In the genomic region with DNA sequence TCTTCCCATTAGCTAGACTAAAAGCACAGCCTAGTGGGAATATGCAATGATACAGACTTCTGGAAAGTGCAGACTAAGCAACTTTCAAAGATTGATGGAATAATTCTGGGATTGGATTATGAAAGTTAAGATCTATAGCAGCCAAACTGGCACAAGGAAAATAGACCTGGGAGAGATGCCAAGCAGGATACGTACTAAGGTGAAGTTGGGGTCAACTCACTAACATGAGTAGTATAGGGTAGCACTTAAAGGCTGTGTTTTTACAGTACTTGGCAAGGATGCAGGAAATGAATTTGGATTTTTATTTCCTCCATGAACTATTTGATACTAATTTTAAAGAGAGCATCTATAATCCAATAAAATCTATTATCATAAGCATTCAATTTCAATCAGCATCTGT, we compare ENCODE assay signal across 24 mouse cellular contexts.
DNase-seq lines count a peak whose midpoint lies in the region; ATAC-seq and TF ChIP-seq lines count a peak whose summit lies in the region.
"Had no signal": no experiment of that assay in that cellular context is flagged by ENCODE, and none has a peak within 500 bp of the region (broad histone marks: within the 10 kb centered on the region; RNA-seq: fewer than 3 reads in every experiment).

No protein-coding gene starts in this region.

- no peak overlapping the region for H3K4me3 ChIP-seq in kidney, postnatal 0 days (replicated peaks; ENCODE audit: low read depth, low read length)
- no peak overlapping the region for H3K4me3 ChIP-seq in kidney, embryonic 15.5 days (replicated peaks)
- H3K4me3 ChIP-seq in limb, embryonic 14.5 days (replicated peaks; ENCODE audit: low read length), result no peak overlapping the region
- H3K4me3 ChIP-seq in hindbrain, embryonic 11.5 days (ENCODE audit: low read depth, low read length), result no peak overlapping the region
- H3K4me3 ChIP-seq: embryonic facial prominence, embryonic 12.5 days; embryonic facial prominence, embryonic 15.5 days; erythroblast, embryonic 14.5 days; forebrain, embryonic 10.5 days; forebrain, embryonic 12.5 days had no signal

- no peak for ATAC-seq in kidney, postnatal 0 days (replicated peaks; ENCODE audit: low FRiP score, low read depth)
- ATAC-seq in kidney, embryonic 15.5 days (replicated peaks; ENCODE audit: low FRiP score), result no peak
- ATAC-seq in limb, embryonic 14.5 days (ENCODE audit: low FRiP score, low read depth), result no peak
- ATAC-seq in hindbrain, embryonic 11.5 days (ENCODE audit: low FRiP score), result no peak
- ATAC-seq: activated CD4-positive, CD25-positive, alpha-beta regulatory T cell, adult 4 months; forebrain, embryonic 14.5 days; forebrain, embryonic 16.5 days; Patski had no signal

- H3K4me1 ChIP-seq in kidney, postnatal 0 days (replicated peaks; ENCODE audit: insufficient read depth, low read length), result no peaks in the 10 kb centered on the region
- no peaks in the 10 kb centered on the region for H3K4me1 ChIP-seq in kidney, embryonic 15.5 days
- no peaks in the 10 kb centered on the region for H3K4me1 ChIP-seq in limb, embryonic 14.5 days (ENCODE audit: control insufficient read depth, insufficient read depth, low read length)
- no peaks in the 10 kb centered on the region for H3K4me1 ChIP-seq in hindbrain, embryonic 11.5 days (replicated peaks; ENCODE audit: control insufficient read depth, insufficient read depth, low read length)
- H3K4me1 ChIP-seq: embryonic facial prominence, embryonic 12.5 days; embryonic facial prominence, embryonic 15.5 days; forebrain, embryonic 10.5 days; forebrain, embryonic 12.5 days had no signal

- no peak for TF ChIP-seq CTCF in kidney, postnatal 0 days (IDR thresholded peaks at IDR 0.05; ENCODE audit: low read depth)

- WGBS in kidney, postnatal 0 days, result 64% methylated on average over 1 of the region's 1 CpGs
- WGBS in kidney, embryonic 15.5 days, result 59% methylated on average over 1 of the region's 1 CpGs
- WGBS in limb, embryonic 14.5 days, result 45% methylated on average over 1 of the region's 1 CpGs
- 92% methylated on average over 1 of the region's 1 CpGs for WGBS in hindbrain, embryonic 11.5 days

- DNase-seq in kidney, postnatal 0 days (ENCODE audit: low spot score), result peak; percentile 3
- DNase-seq in NIH3T3 (ENCODE audit: low read depth), result peak; percentile 6
- DNase-seq in limb, embryonic 14.5 days (ENCODE audit: low spot score), result peak; percentile 37
- no peak for DNase-seq in hindbrain, embryonic 11.5 days (ENCODE audit: low spot score)
- DNase-seq: adrenal gland, adult 8-10 months; adrenal gland, postnatal 14 days; adrenal gland, postnatal 36 days; cerebellum, adult 11 months; cerebellum, adult 18-20 months; cerebellum, adult 8-10 months; cerebellum, adult 9-11 months; cerebellum, postnatal 14 days; cerebellum, postnatal 36 days; embryo, embryonic 11 days had no signal

- no peaks in the 10 kb centered on the region for H3K36me3 ChIP-seq in kidney, postnatal 0 days (ENCODE audit: insufficient read depth, low read length)
- no peaks in the 10 kb centered on the region for H3K36me3 ChIP-seq in kidney, embryonic 15.5 days
- no peaks in the 10 kb centered on the region for H3K36me3 ChIP-seq in limb, embryonic 14.5 days (ENCODE audit: control insufficient read depth, insufficient read depth, low read length)
- H3K36me3 ChIP-seq in hindbrain, embryonic 11.5 days (ENCODE audit: control insufficient read depth, insufficient read depth, low read length), result no peaks in the 10 kb centered on the region
- H3K36me3 ChIP-seq: embryonic facial prominence, embryonic 12.5 days; embryonic facial prominence, embryonic 15.5 days; forebrain, embryonic 10.5 days; forebrain, embryonic 12.5 days had no signal

- no peaks in the 10 kb centered on the region for H3K27me3 ChIP-seq in kidney, postnatal 0 days (ENCODE audit: insufficient read depth, low read length)
- no peaks in the 10 kb centered on the region for H3K27me3 ChIP-seq in kidney, embryonic 15.5 days
- H3K27me3 ChIP-seq in limb, embryonic 14.5 days (ENCODE audit: control insufficient read depth, insufficient read depth, low read length), result no peaks in the 10 kb centered on the region
- H3K27me3 ChIP-seq in hindbrain, embryonic 11.5 days (ENCODE audit: control insufficient read depth, insufficient read depth, low read length), result no peaks in the 10 kb centered on the region
- H3K27me3 ChIP-seq: embryonic facial prominence, embryonic 12.5 days; embryonic facial prominence, embryonic 15.5 days; forebrain, embryonic 12.5 days; Patski had no signal

- H3K27ac ChIP-seq in kidney, postnatal 0 days, result no peak overlapping the region
- no peak overlapping the region for H3K27ac ChIP-seq in kidney, embryonic 15.5 days
- H3K27ac ChIP-seq in limb, embryonic 14.5 days (replicated peaks; ENCODE audit: low read depth, low read length), result no peak overlapping the region
- no peak overlapping the region for H3K27ac ChIP-seq in hindbrain, embryonic 11.5 days (ENCODE audit: low read depth, low read length)
- H3K27ac ChIP-seq: embryonic facial prominence, embryonic 12.5 days; embryonic facial prominence, embryonic 15.5 days; forebrain, embryonic 10.5 days; forebrain, embryonic 12.5 days had no signal

- no peak overlapping the region for H3K9ac ChIP-seq in kidney, postnatal 0 days (ENCODE audit: low read depth, low read length)
- H3K9ac ChIP-seq in kidney, embryonic 15.5 days, result no peak overlapping the region
- H3K9ac ChIP-seq in limb, embryonic 14.5 days (ENCODE audit: low read depth, low read length, severe bottlenecking), result no peak overlapping the region
- no peak overlapping the region for H3K9ac ChIP-seq in hindbrain, embryonic 11.5 days (ENCODE audit: low read depth, low read length)
- H3K9ac ChIP-seq: embryonic facial prominence, embryonic 12.5 days; embryonic facial prominence, embryonic 15.5 days; forebrain, embryonic 12.5 days had no signal

- no peak overlapping the region for H3K4me2 ChIP-seq in kidney, postnatal 0 days (ENCODE audit: low read length)
- no peak overlapping the region for H3K4me2 ChIP-seq in kidney, embryonic 15.5 days
- H3K4me2 ChIP-seq in limb, embryonic 14.5 days (replicated peaks; ENCODE audit: low read depth, low read length, severe bottlenecking), result no peak overlapping the region
- H3K4me2 ChIP-seq in hindbrain, embryonic 11.5 days (replicated peaks; ENCODE audit: low read depth, low read length), result no peak overlapping the region
- H3K4me2 ChIP-seq: embryonic facial prominence, embryonic 12.5 days; embryonic facial prominence, embryonic 15.5 days; forebrain, embryonic 12.5 days had no signal

- H3K9me3 ChIP-seq in kidney, postnatal 0 days (replicated peaks; ENCODE audit: low read length), result no peaks in the 10 kb centered on the region
- no peaks in the 10 kb centered on the region for H3K9me3 ChIP-seq in kidney, embryonic 15.5 days (replicated peaks)
- no peaks in the 10 kb centered on the region for H3K9me3 ChIP-seq in limb, embryonic 14.5 days (ENCODE audit: control insufficient read depth, low read length)
- no peaks in the 10 kb centered on the region for H3K9me3 ChIP-seq in hindbrain, embryonic 11.5 days (ENCODE audit: control insufficient read depth, low read length)
- H3K9me3 ChIP-seq: embryonic facial prominence, embryonic 12.5 days; embryonic facial prominence, embryonic 15.5 days; forebrain, embryonic 10.5 days; forebrain, embryonic 12.5 days had no signal

- TF ChIP-seq POLR2A in limb, embryonic 14.5 days (IDR thresholded peaks at IDR 0.05; ENCODE audit: borderline replicate concordance, extremely low read depth, insufficient read depth, insufficient read length), result no peak
